Mouse (Mus musculus): ENCODE measurements at regions not wholly inside any gene's neighbourhood (a gene's known extent, or its start where the extent isn't known, plus 50 kb on each side); places are given as distances from the start of the nearest gene placed in this dataset.

DNA sequence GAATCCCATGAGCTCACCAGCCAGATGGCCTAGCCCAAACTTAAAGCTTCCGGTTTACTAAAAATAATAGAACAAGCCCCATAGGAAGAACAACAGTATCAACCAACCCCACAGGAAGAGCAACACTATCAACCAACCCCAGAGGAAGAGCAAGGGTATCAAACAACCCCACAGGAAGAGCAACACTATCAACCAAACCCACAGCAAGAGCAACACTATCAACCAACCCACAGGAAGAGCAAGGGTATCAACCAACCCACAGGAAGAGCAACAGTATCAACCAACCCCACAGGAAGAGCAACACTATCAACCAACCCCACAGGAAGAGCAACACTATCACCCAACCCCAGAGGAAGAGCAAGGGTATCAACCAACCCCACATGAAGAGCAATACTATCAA is 59.0 kb upstream of the 1700016C15Rik start:
- no peak for DNase-seq

DNA sequence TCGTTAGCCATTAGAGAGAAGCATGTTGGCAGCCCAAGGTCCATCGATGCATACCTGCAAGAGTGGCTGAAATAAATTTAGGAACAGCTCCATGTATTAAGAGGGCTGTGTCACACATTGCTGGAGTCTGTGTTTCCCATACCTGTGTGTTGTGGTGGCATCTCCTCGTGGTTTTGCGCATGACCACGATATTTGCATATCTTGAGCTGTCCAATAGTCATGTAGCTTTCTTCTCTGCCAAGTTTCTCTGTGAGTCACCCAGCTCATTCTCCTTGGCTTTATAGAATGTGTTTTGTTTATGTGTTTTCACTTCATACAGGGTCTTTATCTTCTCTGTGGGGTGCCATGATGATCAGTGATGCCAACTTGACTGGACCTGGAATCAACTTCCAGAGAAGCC is 53.0 kb upstream of the 1700016C15Rik start:
- no peak for DNase-seq

DNA sequence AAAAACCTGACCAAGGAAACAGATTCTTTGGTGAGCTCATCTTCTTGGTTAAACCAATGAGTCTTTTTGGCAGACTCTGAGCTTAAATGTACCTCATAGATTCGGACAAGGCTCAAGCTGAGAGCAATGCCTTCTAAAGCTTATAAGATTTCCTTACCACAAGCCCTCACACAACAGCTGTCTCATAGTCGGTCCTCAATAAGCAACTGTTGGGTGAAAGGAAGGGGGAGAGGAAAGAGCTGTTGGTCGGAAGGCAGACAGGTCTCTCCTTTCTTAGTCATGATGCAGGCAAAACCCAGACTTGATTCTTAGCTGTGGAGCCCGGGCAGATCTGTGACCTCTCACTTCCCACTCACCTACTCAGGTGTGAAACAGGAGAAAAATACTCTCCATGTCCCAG is 50.8 kb upstream of the 1700016C15Rik start:
- no peak for DNase-seq
